Mouse (Mus musculus) spleen, adult 2 months (tissue): Measurements from ENCODE around the gene Bmp5.

Source experiments
- CTCF ChIP-seq: fragments of 200-500 bp; IDR thresholded peaks from 2 replicates; pipeline ENCODE4 v1.5.1; 2011; ENCODE audit warnings: mild to moderate bottlenecking, inconsistent platforms; ENCODE audit not compliant: insufficient read depth, insufficient read length, insufficient replicate concordance; ENCODE audit errors: extremely low read depth
- POLR2A ChIP-seq: fragments of 200-500 bp; IDR thresholded peaks from 2 replicates; pipeline ENCODE4 v1.6.1; 2011; ENCODE audit warnings: low read depth, low read length, inconsistent platforms

GRCm38 (mm10) chr9:75775129-75775845 is at the start of gene Bmp5:
- TF ChIP-seq CTCF = no peak
- no peak for TF ChIP-seq POLR2A
